ENCODE assay signal across 22 mouse cellular contexts in genomic region chr16:12951176-12951575, GRCm38 (mm10).
"Had no signal": no experiment of that assay in that cellular context is flagged by ENCODE, and none has a peak within 500 bp of the region (broad histone marks: within the 10 kb centered on the region; RNA-seq: fewer than 3 reads in every experiment).

No protein-coding gene starts in this region.

- ATAC-seq: hindbrain, embryonic 16.5 days; hindbrain, postnatal 0 days; inflammation-experienced regulatory T-cells, adult 6 months; intestine, embryonic 15.5 days; intestine, embryonic 16.5 days; intestine, postnatal 0 days had no signal

- DNase-seq: heart, postnatal 10 days; heart, postnatal 14 days; heart, postnatal 36 days; heart, postnatal 4 days; kidney, adult 11 months; kidney, adult 18-20 months; kidney, adult 2 months; kidney, adult 8-10 months; kidney, adult 9 months; kidney, postnatal 10 days; kidney, postnatal 14 days; kidney, postnatal 25 days; kidney, postnatal 36 days; kidney, postnatal 4 days; layer of hippocampus, adult 9-11 months; layer of hippocampus, postnatal 36 days had no signal
